Mouse (Mus musculus) spleen, adult 12 weeks (tissue): ENCODE measurements around the gene Lsm12.
"Not testable (repeated sequence)": the region's sequence is repeated elsewhere in the genome, so short reads cannot be mapped to it uniquely, and the experiment has no call there.

Source experiments
- DNase-seq: peaks from one replicate; pipeline ENCODE4 v3.0.0; 2022; ENCODE audit warnings: low spot score

Gene Lsm12

DNA sequence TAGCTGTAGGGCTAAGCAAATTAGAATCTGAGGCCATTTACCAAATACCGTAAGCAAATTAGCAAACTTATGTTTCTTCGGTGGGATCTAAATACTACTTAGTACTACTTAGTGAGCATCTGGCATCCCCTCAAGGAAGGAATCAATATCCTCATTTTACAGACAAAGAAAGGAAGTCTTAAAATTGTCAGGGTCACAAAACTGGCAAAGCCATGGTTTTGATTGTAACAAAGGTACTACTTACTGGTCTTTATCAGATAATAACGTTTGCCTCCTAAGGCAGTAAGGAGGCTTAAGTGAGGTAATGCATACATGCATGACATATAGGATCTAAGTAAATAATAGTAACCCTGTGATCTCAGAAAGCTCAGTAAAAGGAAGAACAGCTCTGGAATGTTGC lies 581 bp upstream of the Lsm12 start:
- no peak for DNase-seq

DNA sequence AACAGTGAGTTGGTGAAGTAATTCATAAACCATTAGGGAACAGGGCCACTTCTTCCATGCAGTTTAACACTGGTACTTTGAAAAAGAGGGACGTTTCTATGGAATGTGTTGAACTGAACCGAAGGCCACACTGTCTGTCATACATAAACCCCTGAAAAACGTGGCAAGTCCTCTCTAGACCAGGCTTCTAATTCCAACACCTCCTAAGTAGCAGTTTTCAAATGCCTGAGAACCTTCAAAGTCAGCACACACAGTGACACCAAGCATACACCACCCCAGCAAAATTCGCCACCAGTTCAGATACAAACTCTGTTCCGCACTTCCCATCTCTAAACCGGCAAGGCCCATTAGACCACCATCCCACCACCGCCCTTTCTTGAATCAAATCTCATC lies 847 bp downstream of the Lsm12 start:
- DNase-seq, result no peak

DNA sequence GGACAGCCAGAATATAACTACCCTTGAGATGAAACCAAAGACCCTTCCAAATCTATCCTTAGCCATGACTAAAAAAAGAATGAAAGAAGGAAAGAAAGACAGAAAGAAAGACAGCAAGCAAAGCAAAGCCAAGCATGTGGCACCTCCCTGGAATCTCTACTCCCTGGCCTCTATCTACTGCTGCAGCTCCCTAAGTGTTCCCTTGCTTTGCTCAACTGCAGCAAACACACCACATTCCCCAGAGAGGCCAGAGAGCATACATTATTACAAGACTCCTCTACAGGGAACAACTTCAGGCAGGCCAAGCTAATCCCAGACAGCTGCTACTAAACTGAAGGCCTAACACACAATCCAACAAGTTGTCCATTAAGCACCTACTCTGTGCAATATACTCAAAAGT lies 5.3 kb downstream of the Lsm12 start:
- no peak for DNase-seq

DNA sequence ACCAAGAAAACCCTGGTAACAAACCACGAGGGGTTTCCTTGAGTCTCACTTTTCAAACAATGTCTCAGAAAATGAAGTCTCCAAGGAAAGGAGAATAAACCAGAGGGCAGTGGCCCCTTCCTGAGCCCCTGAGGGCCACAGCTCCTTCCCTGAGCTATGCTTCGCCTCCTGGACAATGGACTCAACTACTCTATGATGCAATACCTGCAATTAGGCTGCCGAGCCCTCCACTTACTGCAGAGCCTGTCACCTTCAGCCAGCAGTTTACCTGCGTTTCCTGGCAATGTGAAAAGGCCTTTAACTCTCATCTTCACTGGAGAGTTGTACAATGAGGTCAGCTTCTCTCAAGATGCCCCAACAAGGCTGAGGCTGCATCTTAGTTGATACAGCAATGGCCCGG lies 16.4 kb downstream of the Lsm12 start:
- no peak for DNase-seq

DNA sequence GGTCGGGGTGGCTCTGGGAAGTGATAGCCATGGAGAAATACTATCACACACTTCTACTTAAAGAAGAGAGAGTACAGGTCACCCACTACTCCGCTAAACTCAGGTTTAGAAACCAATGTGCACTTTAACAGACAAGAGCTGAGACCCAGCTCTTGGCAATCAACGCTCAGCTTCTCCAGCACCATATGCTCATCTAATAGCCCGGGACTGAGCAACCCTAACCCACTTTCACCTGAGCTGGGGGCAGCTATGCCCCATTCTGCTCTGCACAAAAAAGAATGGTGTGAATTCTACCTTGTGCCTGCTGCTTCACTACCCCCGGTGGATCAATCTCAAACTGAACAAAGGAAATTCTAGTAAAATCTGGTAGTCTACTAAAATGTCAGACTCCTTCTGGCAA lies 17.6 kb downstream of the Lsm12 start:
- DNase-seq, result no peak

DNA sequence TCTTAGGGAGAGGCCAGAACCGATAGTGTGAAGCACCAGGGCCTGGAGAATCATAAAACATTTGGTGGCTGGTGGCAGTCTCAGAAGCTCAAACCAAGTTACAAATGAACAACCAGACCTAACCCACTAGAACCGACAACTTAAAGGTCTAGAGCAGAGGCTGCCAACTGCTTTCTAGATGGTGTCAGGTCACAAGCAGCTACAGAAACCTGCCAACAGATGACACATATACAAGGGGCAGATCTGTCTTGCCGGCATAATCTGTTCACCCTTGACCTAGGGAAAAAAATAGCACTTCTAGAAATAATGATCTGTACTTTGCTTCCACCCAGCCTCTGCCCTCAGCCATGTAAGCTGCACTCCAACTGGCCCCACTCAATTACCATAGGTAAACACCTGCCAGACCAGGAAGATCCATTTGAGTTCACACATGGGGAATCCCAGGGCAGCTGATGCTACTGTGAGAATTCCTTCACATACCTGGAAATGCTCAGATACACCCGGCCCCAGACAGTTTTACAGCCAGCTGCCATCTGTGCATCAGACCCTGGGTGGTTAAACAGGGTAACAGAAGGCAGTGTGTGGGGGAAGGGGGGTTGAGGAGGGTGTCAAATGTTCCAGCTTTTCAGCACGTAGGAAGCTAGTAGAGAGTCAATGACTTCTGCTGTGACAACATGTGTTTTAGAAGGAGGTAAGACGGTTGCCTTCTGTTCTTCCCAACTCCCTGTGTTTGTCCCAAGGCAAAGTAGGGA lies 18.9 kb downstream of the Lsm12 start:
- DNase-seq, result no peak

DNA sequence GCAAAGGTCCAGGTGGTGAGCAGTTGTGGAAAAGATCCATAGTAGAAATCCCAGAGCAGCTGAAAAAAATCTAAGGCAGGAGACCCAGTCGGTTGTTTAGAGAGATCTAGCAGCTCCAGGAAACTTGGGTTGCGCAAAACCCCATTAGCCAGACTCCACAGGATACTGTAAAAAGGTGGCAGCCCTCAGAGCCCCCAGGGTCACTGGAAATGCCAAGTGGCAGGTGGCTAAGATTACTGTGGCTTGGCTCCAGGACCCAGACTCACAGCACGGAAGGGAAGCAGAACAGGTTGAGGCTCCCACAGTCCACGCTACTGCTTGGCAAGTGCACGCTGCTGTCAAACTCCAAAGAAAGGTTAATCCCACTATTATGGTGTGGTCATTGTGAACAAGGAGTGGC lies 25.3 kb downstream of the Lsm12 start:
- no peak for DNase-seq

DNA sequence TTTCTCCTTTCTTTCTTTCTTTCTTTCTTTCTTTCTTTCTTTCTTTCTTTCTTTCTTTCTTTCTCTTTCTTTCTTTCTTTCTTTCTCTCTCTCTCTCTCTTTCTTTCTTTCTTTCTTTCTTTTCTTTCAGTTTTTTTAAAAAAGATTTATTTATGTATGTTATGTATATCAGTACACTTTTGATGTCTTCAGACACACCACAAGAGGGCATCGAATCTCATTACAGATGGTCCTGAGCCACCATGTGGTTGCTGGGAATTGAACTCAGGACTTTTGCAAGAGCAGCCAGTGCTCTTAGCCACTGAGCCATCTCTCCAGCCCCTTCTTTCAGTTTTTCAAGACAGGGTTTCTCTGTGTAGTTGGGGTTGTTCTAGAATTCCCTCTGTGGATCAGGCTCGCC lies 27.1 kb downstream of the Lsm12 start:
- not testable (repeated sequence) for DNase-seq

DNA sequence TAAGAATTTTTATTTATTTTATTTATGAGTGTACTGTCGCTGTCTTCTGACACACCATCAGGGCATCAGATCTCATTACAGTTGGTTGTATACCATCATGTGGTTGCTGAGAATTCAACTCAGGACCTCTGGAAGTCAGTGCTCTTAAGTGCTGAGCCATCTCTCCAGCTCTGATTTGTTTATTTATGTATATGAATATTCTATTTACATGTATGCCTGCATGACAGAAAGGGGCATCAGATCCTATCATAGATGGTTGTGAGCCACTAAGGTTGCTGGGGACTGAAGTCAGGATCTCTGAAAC lies 28.4 kb downstream of the Lsm12 start:
- no peak for DNase-seq

DNA sequence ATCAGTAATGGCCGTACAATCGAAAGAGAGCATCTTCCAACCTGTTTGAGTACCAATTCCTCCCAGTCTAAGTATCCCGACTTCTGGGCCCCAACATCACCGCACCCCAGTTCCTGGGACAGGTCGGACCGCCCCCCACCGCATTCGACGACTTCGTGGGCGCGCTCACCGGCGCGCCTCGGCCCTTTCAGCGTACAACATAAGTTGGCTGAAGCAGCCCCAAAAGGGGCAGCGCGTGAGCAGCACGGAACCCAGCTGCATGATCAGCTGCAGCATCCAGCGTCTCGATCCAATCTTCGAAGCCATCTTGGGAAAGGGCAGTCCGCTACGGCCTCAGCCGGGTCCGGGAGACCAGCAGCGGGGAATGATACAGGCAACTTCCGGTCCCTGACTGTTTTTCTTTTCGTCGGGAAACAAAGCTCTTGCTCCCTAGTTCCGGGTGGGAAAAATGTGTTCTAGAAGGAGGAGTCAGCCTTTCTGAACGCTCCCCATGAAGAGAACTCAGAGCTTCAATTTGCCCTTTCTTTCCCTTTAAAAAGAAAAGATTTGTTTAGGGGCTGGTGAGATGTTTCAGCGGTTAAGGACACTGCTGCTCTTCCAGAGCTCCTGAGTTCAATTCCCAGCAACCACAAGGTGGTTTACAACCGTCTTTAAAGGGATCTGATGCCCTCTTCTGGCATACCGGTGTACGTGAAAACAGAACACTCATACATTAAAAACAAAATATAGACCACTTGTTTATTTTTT lies 28.9 kb downstream of the Lsm12 start, which contains the start of gene Tmem101:
Tmem101 (minus strand) TSS at position 366 of the 747 bp plus-strand sequence.
- DNase-seq, result peak; percentile 72

DNA sequence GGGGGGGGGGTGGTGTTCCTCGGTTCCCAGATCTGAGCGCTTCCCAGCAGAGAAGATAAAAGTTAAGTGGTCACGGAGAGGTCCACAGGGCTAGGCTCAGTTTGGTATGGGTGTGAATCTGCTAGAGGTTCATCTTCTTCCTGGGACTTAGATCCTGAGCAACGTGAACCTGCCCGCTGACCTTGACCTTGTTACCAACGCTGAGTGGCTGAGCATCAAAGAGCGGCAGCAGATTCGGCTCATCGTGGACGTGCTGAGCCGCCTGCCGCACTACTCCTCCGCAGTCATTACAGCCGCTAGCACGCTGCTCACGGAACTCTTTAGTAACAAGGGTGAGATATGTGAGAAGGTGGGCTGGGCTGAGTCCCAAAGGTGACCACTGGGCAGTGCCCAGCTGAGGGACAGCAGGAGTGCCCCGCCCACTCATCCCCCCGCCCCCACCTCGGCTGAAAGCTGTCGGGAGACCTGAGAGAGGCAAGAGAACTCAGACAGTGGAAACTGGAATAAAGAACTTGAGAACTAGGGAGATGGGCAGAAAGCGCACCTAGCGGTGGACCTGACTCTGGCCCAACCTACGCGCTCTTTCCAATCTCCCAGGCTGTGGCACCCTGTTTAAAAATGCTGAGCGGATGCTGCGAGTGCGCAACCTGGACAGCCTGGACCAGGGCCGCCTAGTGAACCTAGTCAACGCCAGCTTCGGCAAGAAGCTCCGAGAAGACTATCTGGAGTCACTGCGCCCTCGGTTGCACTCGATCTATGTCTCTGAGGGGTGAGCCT lies 37.7 kb downstream of the Lsm12 start:
- no peak for DNase-seq

DNA sequence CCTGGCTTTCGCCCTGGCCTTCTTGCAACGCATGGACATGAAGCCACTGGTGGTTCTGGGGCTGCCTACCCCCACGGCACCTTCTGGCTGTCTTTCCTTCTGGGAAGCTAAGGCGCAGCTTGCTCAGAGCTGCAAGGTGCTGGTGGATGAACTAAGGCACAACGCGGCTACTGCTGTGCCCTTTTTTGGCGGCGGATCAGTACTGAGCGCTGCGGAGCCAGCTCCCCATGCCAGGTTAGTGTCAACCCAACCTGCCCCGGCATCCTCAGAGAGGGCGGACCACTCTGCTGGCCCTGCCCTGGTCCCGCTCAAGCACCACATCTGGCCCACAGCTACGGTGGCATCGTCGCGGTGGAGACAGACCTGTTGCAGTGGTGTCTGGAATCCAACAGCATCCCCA lies 38.6 kb downstream of the Lsm12 start:
- no peak for DNase-seq

DNA sequence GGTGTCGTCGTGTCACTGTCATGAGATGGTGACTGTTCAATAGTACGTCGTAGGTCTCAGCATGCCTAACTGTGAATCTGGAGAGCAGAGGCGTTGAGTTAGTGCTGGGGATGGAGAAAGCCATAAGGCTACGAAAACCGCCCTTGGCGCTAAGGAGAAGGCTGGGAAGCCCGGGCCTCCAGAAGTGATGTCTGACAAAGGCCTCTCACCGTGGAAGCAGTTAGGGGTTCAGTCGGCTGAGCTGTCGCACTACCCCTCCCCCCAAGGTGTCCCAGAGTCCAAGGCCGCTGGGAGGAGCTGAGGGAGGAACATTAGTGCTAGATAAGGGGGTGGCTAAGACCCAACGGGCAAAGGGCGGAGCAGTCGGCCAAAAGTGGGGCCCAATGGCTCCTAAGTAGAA lies 39.1 kb downstream of the Lsm12 start:
- DNase-seq, result no peak

DNA sequence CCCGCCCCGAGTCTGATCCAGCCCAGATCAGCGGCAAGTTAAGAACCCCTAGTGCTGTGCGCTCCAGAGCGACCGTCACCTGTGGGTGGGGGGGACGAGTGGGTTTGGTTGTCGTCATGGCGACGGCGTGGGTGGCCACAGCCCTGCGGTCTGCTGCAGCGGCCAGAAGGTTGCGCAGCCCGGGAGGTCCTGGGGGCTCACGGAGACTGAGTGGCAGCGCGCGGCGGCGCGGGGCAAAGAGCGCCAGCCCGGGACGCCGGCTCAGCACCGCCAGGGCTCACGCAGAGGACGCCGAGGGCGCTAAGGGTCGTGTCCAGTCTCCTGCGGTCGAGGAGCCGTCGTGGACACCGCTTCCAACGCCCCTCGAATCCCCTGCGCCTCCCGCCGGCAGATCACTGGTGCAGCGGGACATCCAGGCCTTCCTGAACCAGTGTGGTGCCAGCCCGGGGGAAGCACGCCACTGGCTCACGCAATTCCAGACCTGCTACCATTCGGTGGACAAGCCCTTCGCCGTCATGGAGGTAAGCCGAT lies 39.6 kb downstream of the Lsm12 start, which contains the start of gene Nags:
Nags (plus strand) TSS at position 43 of the 531 bp plus-strand sequence.
- no peak for DNase-seq

DNA sequence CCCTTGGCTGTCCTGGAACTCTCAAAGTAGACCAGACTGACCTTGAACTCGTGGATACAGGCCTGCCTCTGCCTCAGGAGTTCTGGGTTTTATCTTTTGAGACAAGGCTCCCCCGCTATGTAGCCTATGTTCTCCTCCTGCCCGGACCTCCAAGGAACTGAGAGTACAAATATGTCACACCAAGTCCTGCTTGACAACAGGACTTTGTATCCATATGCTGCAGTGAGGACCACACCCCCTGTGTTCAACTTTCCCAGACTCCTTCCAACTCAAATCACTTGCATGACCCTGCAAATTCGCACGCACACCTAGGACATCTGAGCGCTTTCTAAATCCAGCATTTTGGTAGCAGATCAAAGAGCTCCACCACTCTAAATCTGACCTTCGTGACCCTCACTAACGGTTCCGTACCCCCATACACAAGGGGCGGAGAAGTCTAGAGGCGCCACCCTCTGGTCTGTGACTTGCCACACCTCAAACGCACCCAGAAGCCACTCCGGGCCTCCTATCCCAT lies 40.1 kb downstream of the Lsm12 start:
- no peak for DNase-seq

DNA sequence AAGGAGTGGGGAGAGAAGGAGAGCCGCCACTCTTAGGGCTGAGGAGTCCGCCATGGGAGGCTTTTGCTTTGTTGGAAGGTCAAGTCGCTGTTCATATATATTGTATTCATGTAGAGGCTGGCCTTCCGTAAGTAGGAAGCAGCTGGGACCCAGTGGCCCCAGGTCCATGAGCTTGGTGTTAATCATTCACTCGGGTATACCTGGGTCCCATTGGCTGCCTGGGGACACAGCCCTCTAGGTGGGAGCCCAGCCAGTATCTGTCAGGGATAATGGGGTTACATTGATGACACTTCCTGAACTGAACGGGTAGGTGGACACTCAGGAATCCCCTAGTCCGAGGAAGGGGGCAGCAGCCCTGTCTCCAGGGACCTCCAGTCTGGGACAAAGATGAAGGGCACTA lies 42.7 kb downstream of the Lsm12 start:
- DNase-seq, result no peak

DNA sequence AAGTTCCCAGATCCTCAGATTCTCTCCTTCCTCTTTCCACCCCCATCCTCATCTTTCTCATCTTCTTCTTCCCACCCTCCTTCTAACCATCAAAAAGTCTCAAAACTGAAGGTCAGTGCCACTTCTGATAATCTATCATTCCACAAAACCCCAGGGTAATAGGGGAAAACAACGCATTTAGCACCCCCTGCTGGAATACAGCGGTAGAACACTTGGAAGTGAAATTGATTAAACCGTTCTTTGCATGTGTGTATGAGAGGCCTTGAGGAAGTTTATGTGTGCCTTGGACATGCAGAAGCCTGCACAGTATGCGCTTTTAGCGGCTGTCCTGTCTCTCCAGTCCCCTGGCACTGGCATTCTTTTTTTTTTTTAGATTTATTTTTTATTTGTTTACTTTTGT lies 44.6 kb downstream of the Lsm12 start:
- peak; percentile 52 for DNase-seq

DNA sequence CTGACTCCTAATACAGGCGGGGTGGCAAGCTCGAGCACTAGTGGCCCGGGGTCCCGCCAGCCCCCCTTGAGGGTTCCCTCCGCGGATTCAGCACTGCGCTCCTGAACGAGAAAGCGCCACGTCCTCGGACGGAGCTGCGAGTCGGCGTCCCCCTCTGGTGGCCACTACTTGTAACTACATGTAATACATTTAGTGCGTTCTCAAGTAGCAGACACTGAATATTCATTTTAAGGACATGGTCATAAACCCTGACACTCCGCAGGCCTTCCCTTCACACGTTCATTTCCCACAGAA lies 46.7 kb downstream of the Lsm12 start:
- peak; percentile 27 for DNase-seq

DNA sequence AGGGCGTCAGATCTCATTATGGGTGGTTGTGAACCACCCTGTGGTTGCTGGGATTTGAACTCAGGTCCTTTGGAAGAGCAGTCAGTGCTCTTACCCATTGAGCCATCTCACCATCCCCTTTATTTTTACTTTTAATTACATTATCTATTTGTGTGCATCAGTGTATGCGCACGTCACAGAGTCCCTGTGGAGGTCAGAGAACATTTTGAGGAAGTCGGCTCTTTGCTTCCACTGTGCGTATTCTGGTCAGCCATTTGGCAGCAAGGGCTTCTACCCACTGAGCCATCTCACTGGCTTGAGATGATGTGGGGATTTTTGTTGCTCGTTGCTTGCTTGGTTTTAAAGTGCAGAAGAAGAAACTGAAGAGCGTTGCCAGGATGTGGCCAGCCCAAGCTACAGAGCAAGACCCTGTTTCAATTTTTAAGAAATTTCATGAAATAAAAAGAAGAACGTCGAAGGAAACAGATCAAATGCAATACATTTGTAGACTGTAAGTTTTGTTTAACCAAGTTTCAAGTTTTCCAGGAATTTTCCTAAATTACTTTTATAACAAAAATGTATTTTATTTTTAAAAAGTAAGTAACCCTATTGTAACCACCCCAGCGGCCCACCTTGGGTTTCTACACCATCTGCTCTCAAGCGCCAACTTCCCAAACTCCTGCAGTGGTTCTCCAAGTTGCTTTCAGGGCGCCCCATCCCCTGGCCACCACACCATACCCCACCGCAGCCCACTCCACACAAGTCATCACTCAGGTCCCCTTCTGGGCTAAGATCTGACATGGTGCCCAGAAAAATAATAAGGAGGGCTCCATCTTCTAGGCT lies 47.3 kb downstream of the Lsm12 start:
- no peak for DNase-seq

DNA sequence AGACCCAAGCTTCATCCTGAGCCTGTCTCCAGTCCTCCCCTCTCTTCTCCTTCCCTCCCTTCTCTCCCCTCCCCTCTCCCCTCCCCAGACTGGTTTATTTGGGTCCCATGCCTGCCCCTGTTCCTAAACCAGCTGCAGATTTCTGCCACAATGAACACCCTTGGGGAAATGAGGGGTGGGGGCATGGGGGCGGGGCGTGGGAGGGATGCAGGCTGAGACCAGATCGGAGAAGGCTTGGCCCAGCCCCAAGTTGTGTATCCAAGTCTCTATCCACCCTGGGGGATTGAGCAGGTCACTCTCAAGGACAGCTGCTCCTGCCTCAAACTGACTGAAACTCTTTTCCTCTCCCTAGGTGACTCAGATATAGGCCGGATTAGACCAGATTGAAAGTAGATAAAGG lies 50.6 kb downstream of the Lsm12 start:
- no peak for DNase-seq

DNA sequence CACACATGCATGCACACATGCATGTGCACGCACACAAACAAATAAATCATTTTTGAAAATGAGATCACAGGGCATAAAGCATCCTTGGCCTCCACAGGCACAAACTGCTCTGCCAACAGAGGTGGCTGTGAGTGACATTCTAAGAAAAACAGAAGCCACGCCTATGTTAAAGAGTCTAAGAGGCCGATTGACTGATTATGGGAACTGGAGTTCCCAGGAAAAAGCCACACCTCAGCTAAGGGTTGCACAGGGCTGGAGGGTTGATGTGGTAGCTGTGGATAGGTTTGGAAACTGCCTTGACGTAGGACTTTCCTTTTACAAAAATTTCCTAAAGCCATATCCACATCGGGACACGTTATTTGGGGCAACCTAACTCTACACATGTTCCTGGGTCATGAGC lies 67.7 kb downstream of the Lsm12 start:
- no peak for DNase-seq

DNA sequence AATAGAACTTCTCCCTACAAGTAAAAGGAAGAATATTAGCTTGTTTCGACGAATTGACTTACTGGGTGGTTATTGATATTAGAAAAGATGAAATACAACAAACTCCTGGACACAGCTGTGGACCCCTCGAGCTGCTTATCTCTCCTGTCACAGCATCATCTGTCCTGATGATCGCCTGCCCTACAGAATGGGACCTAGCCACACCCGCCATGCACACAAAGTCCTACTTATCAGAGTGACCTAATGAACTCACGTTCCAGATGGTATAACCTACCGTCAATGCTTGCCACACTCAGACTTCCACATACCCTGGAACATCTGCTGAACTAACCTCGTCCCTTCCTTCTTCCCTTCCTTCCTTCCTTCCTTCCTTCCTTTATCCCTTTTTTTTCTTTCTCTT lies 68.9 kb downstream of the Lsm12 start:
- DNase-seq, result no peak
